Mouse (Mus musculus) left cerebral cortex, adult 8-10 months (tissue): ENCODE data around the gene Adra1b. TPM values are rescaled to one million over a fixed set of nuclear protein-coding genes. Genes with fewer than 3 reads are reported as not detected.
A peak's percentile ranks its signal among the peaks of the same experiment; 100 is the strongest.

Experiments
- DNase-seq, 2 experiments: peaks; one replicate each; pipeline ENCODE4 v3.0.0; 2022; ENCODE audit warnings: low spot score in 2 of 2
- total RNA-seq, 4 experiments: library from RNA; stranded (reverse); gene quantifications; 2 replicates each; pipeline ENCODE4 v1.2.4; 2022

The Adra1b gene
- total RNA-seq, 4 experiments from 2014 or later: 25.8 to 30.3 (median 26.6) TPM

- DNase-seq: no peak
These were observed 80.2 kb downstream of the Adra1b start for GRCm38 (mm10) chr11:43820552-43821460.

GRCm38 (mm10) chr11:43817368-43817923, 83.6 kb downstream of the Adra1b start:
- DNase-seq: no peak

GRCm38 (mm10) chr11:43812535-43812934, 88.5 kb downstream of the Adra1b start:
- DNase-seq: no peak

GRCm38 (mm10) chr11:43807732-43808131, 93.3 kb downstream of the Adra1b start:
- DNase-seq: no peak

DNA sequence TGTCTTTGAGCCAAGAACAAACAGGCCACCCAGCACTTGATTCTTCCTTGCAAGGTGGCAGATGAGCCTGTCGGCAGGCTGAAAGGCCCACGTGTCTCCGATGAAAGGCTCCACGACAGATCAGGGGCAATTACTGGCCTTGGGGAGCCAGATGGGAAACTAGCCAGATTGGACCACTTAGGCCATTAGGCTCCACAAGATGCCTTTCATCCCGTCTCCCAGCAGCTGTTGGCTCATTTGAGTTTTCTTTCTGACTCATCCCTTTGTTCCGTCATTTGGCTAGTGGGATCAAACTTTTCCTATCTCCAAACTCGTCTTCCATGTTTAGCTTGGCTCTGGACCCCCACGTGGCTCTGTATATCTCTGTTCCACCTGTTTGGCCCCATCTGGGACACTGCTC, 105.0 kb downstream of the Adra1b start:
- DNase-seq: no peak

GRCm38 (mm10) chr11:43790446-43790845, 110.6 kb downstream of the Adra1b start:
- no peak for DNase-seq

DNA sequence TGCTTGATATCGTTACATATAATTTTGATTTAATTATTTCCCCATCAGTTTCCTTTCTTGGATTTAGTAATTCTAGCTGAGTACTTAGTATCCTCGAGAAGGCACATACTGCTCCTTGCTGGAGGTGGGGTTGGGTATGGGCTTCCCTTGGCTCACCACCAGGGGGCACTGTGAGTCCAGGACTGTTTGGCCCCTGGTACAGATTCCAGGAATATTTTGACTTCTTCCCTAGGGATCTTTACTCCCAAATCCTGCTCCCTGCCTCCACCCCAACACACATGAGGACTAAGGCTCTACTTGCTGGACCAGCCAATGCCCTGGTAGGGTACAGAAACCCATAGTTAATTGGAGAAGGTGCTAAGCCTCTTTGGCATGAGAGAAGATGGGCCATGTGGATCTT, 117.2 kb downstream of the Adra1b start:
- DNase-seq: peak; percentile 36 to 65

GRCm38 (mm10) chr11:43783106-43783505, 117.9 kb downstream of the Adra1b start:
- DNase-seq: no peak

DNA sequence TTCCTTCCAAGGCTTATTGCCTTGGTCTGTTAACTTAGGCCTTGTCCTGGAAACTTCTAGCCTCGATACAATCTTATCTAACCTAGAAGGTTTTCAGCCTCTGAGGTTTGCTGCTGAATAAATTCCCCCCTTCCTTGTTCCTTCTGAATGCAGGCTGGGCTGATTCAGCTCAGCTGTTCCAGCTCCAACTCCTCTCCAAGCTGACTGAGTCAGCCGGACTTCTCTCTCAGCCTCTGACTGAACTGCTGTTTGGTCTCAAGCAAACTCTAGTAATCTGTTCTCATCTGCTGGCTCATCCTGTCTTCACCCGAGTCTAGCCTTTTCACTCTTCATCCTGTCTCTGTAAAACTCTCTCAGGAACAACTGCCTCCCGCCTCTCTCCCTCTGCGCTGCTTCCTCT, 121.5 kb downstream of the Adra1b start:
- no peak for DNase-seq

DNA sequence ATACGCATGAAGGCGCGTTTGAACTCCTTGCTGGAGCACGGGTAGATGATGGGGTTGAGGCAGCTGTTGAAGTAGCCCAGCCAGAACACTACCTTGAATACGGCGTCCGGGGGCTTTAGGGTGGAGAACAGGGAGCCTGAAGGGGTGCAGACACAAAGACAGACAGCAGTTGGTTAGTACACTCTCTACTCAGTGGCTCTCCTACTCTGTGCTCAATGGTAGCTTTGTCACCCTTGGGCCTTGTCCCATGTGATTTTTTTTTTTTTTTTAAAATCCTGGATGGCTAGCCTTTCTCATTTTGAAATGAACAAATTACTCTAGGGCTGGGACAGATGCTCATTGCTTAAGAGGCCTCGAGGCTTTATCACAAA, 124.7 kb downstream of the Adra1b start:
- DNase-seq: no peak

- DNase-seq: no peak
These were observed 125.3 kb downstream of the Adra1b start for GRCm38 (mm10) chr11:43775469-43776323.

GRCm38 (mm10) chr11:43773725-43774124, 127.3 kb downstream of the Adra1b start:
- DNase-seq: no peak

DNA sequence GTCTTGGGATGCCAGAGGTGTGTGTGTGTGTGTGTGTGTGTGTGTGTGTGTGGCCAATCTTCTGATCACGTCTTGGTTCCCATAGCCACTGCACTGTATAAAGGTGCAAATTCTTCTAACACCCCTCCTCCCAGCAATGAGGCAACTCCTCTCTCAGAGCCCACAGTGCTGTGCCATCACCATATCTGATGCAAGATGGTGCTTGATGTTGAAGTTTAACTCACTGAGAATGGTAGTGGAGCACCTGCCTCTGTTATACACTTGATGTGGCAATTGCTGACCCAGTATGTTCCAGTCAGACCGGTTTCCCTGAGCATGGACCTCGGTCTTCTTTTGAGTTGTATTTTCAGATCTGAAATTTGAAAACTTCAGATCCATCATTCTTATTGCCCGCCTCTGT, 130.9 kb downstream of the Adra1b start:
- DNase-seq: no peak

DNA sequence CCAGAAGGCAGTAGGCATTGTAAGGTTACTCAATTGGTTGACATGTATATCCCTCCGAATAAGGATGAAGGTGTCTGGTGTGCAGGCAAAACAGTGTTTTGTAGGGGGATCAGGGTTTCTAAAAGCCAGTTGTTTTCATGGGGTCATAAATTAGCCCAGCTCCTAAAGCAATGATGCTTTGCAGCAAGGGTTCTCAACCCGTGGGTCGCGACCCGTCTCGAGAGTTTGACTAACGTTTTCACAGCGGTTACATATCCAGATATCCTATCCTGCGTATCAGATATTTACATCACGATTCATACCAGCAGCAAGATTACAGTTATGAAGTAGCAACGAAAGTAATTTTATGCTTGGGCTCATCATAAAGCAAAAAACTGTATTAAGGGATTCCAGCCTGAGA, 133.3 kb downstream of the Adra1b start:
- DNase-seq: no peak

DNA sequence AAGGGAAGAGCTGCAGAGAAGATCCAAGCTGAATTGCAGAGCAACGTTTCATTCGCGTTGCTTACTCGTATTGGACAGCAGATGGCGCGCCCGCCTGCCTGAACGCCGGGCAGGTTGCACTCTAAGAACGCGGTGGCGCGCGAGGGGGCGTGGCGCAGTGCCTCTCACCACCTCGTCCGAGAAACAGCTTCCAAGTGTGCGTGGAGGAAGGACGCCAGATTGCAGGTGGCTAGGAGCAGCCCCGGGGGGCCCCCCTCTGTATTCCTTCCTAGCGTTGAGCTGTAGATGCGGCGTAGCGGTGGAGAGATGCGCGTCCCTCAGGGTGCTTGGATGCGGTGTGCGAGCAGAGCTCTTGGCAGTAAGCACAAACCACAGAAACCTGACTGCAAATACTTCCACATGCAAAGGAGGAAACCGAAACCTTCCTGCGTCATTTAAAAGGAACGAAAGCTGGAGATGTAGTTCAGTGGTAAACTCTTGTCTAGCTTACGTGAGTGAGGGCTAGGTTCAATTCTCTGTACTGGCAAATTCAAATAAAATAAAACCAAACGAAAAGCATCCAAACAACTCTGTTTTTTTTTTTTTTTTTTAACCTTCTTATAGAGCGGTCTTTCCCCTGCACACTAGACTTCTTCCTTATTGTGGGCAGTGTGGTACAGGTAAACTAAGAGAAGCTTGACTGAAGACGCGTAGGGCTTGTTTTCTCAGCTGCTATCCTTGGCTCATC, 133.9 kb downstream of the Adra1b start:
- DNase-seq: peak; percentile 59 to 65

- DNase-seq: no peak
These were observed 142.6 kb downstream of the Adra1b start for GRCm38 (mm10) chr11:43758436-43758835.

- DNase-seq: no peak
These were observed 145.6 kb downstream of the Adra1b start for GRCm38 (mm10) chr11:43755411-43755810.

DNA sequence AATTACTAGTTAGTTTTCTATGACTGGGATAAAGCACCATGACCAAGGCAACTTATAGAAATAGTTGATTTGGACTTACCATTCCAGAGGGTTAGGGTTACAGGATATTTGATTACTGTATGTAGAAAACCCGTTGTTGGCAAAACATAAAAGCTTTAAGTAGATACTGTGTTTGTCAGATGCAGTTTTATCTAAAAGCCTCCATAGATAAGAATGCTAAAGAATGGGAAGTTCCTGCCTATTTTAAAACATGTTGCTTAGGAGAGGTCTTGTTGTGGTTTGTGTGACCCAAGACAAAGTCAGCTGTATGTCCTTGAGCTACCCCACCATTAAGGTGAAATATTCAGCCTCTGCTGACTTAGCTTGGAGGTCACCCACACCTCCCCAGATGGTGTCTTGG, 146.4 kb downstream of the Adra1b start:
- DNase-seq: no peak

GRCm38 (mm10) chr11:43751542-43751941, 149.5 kb downstream of the Adra1b start:
- DNase-seq: no peak

DNA sequence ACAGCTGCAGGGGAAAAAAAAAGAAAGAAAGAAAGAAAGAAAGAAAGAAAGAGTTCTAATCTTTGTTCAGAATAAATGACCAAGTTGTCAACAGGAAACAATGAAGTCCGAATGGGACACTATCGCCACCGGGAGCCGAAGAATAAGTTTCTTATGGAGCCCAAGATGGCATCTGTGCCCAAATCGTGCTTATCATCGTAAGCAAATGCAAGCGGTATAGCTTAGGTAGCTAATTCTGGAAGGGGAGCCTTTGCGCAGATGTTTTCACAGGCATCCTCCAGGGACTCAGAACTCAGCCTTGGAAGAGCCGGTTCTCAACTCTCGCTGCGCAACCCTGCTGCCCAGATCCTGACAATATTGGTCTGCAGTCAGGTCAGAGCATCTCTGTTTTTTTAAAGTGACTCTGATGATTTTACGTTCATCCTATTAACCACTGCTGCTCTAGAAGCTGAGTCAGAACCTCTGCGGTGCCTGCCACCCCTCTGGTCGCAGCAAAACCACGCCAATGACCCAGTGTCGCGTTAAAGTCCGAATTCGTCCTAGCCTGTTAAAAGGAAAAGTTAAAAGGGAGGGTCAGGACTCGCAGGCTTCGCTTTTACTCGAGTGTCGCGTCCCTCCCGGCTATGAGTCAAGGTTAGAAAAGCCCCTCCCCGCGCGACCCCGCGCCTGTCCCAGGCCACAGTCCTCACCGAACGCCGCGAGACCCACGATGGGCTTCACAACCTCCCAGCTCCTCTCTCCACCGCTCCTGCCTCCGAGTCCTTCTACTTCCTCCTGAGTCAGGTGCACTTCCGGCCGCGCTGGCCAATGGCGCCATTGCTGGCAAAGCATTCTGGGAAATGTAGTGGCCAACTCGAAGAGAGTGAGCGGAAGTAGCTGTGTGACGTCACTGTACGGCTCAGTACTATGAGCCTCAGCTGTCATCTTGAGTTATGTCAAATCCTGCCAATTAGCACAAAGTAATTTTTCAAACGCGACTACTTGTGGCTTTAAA, 153.5 kb downstream of the Adra1b start, which contains the start of gene Ttc1:
Gene Ttc1, minus strand, starts transcription at position 776 of the 994 bp plus-strand sequence.
- DNase-seq: peak; percentile 86 to 96
